7 mouse cellular contexts compared by ENCODE assay signal in the genomic region with DNA sequence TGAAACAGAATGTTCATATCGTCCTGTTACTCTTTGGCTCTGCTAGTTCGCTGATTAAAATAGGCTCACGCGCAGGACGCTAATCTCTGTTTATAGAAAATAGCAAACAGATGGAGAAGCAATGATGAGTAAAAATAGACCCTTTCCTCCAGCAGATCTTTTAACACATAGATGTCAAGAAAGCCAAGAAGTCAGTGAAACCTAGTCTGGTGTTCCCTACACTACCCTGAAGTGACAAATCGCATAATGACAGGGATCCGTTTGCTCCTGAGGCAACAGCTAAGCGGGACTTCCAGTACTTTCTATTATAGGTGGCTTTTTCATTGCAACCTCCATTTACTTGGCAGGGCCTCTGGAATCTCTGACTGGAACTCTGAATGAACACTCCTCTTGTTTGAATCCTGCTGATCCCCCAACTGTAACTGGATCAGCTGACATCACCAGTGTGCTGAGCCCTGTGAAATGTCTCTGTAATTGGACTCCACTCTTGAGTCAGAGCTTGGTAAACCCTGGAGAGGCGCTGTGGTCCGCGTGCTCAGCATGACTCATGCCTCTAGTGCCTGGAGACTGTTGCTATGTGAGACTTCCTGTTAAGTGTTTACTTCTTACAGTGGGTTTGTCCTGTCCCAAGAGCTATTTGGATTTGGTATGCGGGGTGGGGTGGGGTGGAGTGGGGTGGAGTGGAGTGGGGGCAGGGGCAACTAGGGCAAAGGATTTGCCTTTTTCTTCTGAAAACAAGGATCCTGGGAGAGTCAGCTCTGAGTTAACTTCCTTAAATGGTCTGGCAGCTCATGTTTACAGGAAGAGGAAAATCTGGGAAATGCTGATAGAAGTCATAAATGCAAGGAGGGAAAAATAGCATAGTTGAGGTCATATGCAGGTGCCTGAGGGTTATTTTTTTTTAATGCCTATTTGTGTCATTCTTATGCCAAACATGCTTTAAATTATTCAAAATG.
A peak's percentile ranks its signal among the peaks of the same experiment; 100 is the strongest.
DNase-seq lines count a peak whose midpoint lies in the region; TF ChIP-seq lines count a peak whose summit lies in the region.

No protein-coding gene starts in this region.

- intact Hi-C loops in left cerebral cortex, adult 2 months (cut with DNase I) = loop anchor here (5.0 to 10.0 kb wide), 4 partner anchors 104 to 1763 kb away; partner anchors contain the start of gene Klf6

- peak overlapping the region; percentile 31 for H3K4me3 ChIP-seq in left cerebral cortex, adult 2 months

- peak; percentile 86 for DNase-seq in adrenal gland, adult 8-10 months
- peak; percentile 88 for DNase-seq in embryo, embryonic 10.5 days (ENCODE audit: low spot score)
- DNase-seq in gastrocnemius, postnatal 25 days = peak; percentile 93
- DNase-seq in induced T-regulatory cell, adult 2 months (ENCODE audit: low read depth) = peak; percentile 57
- peak; percentile 57 to 61 for DNase-seq in left cerebral cortex, adult 2 months (ENCODE audit: extremely low spot score in 1 of 2, low spot score in 2 of 2)
- DNase-seq in lung, postnatal 4 days = peak; percentile 86 to 93
- DNase-seq in right cerebral cortex, adult 2 months (ENCODE audit: low spot score in 2 of 2) = peak; percentile 76 to 81

- H3K27ac ChIP-seq in left cerebral cortex, adult 2 months = peak overlapping the region; percentile 77

- peak; percentile 23 for TF ChIP-seq CTCF in left cerebral cortex, adult 2 months (IDR thresholded peaks at IDR 0.05)

Comparison
In these comparisons a context has a peak if more than half of its experiments do, and no peak if none do; other contexts are left out.
1. Peak in every context shown above with its lines: DNase-seq, H3K4me3 ChIP-seq and H3K27ac ChIP-seq.